Mouse (Mus musculus) forebrain, postnatal 0 days (tissue): ENCODE measurements around the gene Mef2b. TPM values are rescaled to one million over a fixed set of nuclear protein-coding genes. Genes with fewer than 3 reads are reported as not detected.

Source experiments
- ATAC-seq: fragments of 200-750 bp; cut with Nextera tagmentation; 2 replicates; pipeline ENCODE4 v1.8.0; 2017; ENCODE audit warnings: mild to moderate bottlenecking, moderate library complexity
- DNase-seq: peaks from one replicate; pipeline ENCODE4 v3.0.0-alpha.2; 2015
- H3K27ac ChIP-seq: fragments of 300-500 bp; sonication (generic); 2 replicates; pipeline ENCODE4 v1.5.1; 2014; ENCODE audit warnings: low read depth, mild to moderate bottlenecking, antibody characterized with exemption, low read length, moderate library complexity, mixed read lengths
- H3K27me3 ChIP-seq: fragments of 300-500 bp; sonication (generic); 2 replicates; pipeline ENCODE4 v1.6.1; 2014; ENCODE audit warnings: mild to moderate bottlenecking, low read length, mixed read lengths; ENCODE audit not compliant: insufficient read depth
- H3K36me3 ChIP-seq: fragments of 300-500 bp; sonication (generic); 2 replicates; pipeline ENCODE4 v1.6.1; 2014; ENCODE audit warnings: mild to moderate bottlenecking, moderate library complexity; ENCODE audit not compliant: insufficient read depth
- H3K4me1 ChIP-seq: fragments of 300-500 bp; sonication (generic); 2 replicates; pipeline ENCODE4 v1.6.1; 2014; ENCODE audit warnings: antibody characterized with exemption; ENCODE audit not compliant: insufficient read depth
- H3K4me2 ChIP-seq: fragments of 300-500 bp; sonication (generic); 2 replicates; pipeline ENCODE4 v1.6.1; 2014; ENCODE audit warnings: low read depth, mild to moderate bottlenecking, moderate library complexity
- H3K4me3 ChIP-seq: fragments of 300-500 bp; sonication (generic); 2 replicates; pipeline ENCODE4 v1.5.1; 2014; ENCODE audit warnings: low read depth, low read length, mixed read lengths
- H3K9ac ChIP-seq: fragments of 300-500 bp; sonication (generic); 2 replicates; pipeline ENCODE4 v1.6.1; 2014; ENCODE audit warnings: mild to moderate bottlenecking
- H3K9me3 ChIP-seq: fragments of 300-500 bp; sonication (generic); 2 replicates; pipeline ENCODE4 v1.6.1; 2016; ENCODE audit warnings: low read length
- CTCF ChIP-seq: sonication (generic); IDR thresholded peaks from 2 replicates; pipeline ENCODE4 v1.5.1; 2016; ENCODE audit warnings: antibody characterized with exemption, control low read depth, low read depth
- WGBS: fragments of 180-500 bp; shearing (Covaris S2); extraction: QIAGEN DNeasy Blood & Tissue Kit; methylation state at CpG from one replicate; pipeline ENCODE4 v1.1.7; 2014; 5-methylcytosine and 5-hydroxymethylcytosine counted together
- polyA plus RNA-seq: library from polyadenylated mRNA; unstranded; fragments of >200 nt; fragmentation: Nextera tagmentation; extraction: Ambion mirVana; gene quantifications from 2 replicates; pipeline ENCODE4 v1.2.1, GENCODE M21; 2015
- total RNA-seq: library from RNA; depleted of rRNA; stranded (reverse); fragments of >200 nt; gene quantifications from 2 replicates; pipeline ENCODE4 v1.2.3, GENCODE M21; 2014

The Mef2b gene
- total and polyA plus RNA-seq, 2 experiments from 2014 or later: 0.90 to 1.7 TPM

DNA sequence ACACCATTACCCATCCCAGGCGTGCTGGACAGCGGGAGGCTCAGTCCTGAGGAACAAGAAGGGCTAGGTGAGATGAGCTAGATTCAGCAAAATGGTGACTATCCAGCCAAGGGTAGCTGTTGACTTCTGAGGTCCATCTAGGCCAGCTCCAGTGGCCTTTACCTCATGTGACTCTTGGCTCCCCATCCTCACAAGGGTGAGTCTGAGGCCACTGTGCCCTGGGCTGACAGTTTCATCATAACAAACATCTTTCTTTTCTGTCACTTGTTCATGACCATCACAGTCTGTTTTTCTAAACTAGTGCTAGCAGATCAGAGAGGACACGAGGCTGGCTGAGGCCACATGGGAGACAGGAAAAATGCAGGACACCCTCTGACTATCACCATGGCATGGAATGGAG lies 54.7 kb downstream of the Mef2b start:
- TF ChIP-seq CTCF: no peak
- DNase-seq (no peak), ATAC-seq (no peak)
- 83% methylated on average over 3 of the region's 3 CpGs for WGBS
- Histone ChIP-seq H3K36me3 (peaks cover 26% of the 10 kb centered on the region), H3K9ac (no peak overlapping the region), H3K4me2 (no peak overlapping the region), H3K4me3 (no peak overlapping the region), H3K4me1 (no peaks in the 10 kb centered on the region), H3K27me3 (no peaks in the 10 kb centered on the region), H3K27ac (no peak overlapping the region), H3K9me3 (no peaks in the 10 kb centered on the region)

DNA sequence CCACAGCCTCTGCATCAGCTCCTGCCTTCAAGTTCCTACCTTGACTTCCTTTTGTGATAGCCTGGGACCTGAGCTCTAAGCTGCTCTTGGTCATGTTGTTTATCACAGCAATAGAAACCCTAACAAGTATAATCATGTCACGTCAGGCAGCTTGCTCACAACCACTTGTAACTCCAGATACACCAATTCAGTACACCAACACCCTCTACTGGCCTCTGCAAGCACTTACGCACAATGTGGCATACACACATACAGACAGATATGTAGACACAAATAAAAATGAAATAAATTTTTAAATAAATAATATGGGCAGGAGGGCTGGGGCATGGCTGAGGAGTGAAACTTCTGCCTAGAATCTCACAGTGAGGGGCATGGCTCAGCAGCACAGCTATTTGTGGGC lies 56.3 kb downstream of the Mef2b start:
- WGBS: 71% methylated on average over 2 of the region's 2 CpGs
- TF ChIP-seq CTCF: no peak

GRCm38 (mm10) chr8:70197603-70198002 lies 58.1 kb downstream of the Mef2b start:
- 28% methylated on average over 7 of the region's 7 CpGs for WGBS
- H3K27ac ChIP-seq: no peak overlapping the region
- no peak overlapping the region for H3K4me3 ChIP-seq
- H3K36me3 ChIP-seq: no peaks in the 10 kb centered on the region
- no peak for TF ChIP-seq CTCF
- no peaks in the 10 kb centered on the region for H3K27me3 ChIP-seq
- H3K9ac ChIP-seq: no peak overlapping the region
- H3K9me3 ChIP-seq: no peaks in the 10 kb centered on the region
- DNase-seq: no peak
- no peaks in the 10 kb centered on the region for H3K4me1 ChIP-seq
- H3K4me2 ChIP-seq: no peak overlapping the region
- ATAC-seq: no peak

More for the DNA sequence above, 56.3 kb downstream of the Mef2b start:
- Histone ChIP-seq H3K27ac (no peak overlapping the region), H3K4me2 (no peak overlapping the region), H3K9ac (no peak overlapping the region), H3K36me3 (peaks cover 11% of the 10 kb centered on the region; the same call in 1 of the 2 replicates), H3K4me1 (no peaks in the 10 kb centered on the region), H3K27me3 (no peaks in the 10 kb centered on the region), H3K4me3 (no peak overlapping the region), H3K9me3 (no peaks in the 10 kb centered on the region)
- no peak for DNase-seq
- no peak for ATAC-seq

DNA sequence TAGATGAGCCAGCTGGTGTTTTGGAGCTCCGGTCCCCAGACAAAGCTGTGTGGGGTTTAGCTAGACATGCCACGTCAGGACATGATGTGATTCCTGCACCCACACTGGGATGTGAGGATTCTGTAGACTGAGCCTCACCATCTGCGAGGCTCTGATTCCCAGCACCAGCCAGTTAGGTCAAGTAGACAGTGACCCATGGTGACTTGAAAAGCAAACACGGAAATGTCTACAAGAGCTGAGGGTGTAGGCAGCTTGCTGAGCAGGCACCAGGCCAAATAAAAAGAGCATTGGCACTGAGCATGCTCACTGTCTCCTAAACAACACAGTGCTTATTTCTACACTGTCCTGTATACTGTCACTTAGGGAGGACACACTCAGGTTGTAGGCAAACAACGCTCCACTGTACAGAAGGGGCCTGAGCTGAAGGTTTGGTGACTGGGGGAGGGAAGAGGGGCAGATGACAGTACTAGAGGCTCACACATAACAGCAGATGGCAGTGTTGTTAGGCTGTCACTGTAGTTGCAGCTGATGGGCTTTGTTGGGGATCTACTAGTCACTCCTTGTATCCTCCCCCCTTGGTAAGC lies 60.7 kb downstream of the Mef2b start:
- H3K27me3 ChIP-seq: no peaks in the 10 kb centered on the region
- no peak overlapping the region for H3K4me2 ChIP-seq
- WGBS: 47% methylated on average over 5 of the region's 5 CpGs
- no peaks in the 10 kb centered on the region for H3K36me3 ChIP-seq
- H3K9me3 ChIP-seq: no peaks in the 10 kb centered on the region
- DNase-seq: peak; percentile 58
- ATAC-seq: peak; percentile 88
- peak; percentile 55 for TF ChIP-seq CTCF
- H3K9ac ChIP-seq: no peak overlapping the region
- H3K4me3 ChIP-seq: no peak overlapping the region
- H3K27ac ChIP-seq: peak overlapping the region; percentile 54; the same call in 1 of the 2 replicates
- H3K4me1 ChIP-seq: no peaks in the 10 kb centered on the region

- WGBS: 88% methylated on average over 3 of the region's 3 CpGs
- H3K4me2 ChIP-seq: no peak overlapping the region
- no peak for TF ChIP-seq CTCF
Observed at GRCm38 (mm10) chr8:70201417-70201816, 61.9 kb downstream of the Mef2b start.

DNA sequence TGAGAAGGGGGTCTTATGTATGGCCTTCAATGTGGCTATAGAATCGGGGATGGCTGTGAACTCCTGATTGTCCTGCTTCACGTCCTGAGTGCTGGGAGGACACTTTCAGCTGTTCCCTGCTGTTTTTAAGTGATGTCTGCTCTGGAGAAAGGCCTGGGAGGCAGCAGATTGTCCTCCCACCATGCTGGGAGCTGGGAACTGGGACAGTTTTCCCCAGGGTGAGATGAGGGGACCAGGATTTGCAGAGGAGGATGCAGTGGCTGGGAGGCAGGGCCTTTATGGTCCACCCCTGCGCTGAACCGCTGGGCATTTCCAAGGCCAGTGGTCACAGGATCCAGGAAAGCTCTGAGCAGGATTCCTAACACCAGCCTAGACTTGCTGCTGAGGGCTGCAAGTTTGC lies 63.6 kb downstream of the Mef2b start:
- H3K4me2 ChIP-seq: no peak overlapping the region
- no peak overlapping the region; the same call in 1 of the 2 replicates for H3K9ac ChIP-seq
- TF ChIP-seq CTCF: no peak
- ATAC-seq (no peak), DNase-seq (no peak)
- no peaks in the 10 kb centered on the region for H3K36me3 ChIP-seq
- H3K27me3 ChIP-seq: no peaks in the 10 kb centered on the region
- H3K4me3 ChIP-seq: no peak overlapping the region
- no peaks in the 10 kb centered on the region for H3K9me3 ChIP-seq
- no peaks in the 10 kb centered on the region for H3K4me1 ChIP-seq
- no peak overlapping the region for H3K27ac ChIP-seq
- 74% methylated on average over 4 of the region's 4 CpGs for WGBS

More at GRCm38 (mm10) chr8:70201417-70201816, 61.9 kb downstream of the Mef2b start:
- Histone ChIP-seq H3K4me1 (no peaks in the 10 kb centered on the region), H3K9me3 (no peaks in the 10 kb centered on the region), H3K27me3 (no peaks in the 10 kb centered on the region), H3K27ac (no peak overlapping the region), H3K36me3 (no peaks in the 10 kb centered on the region), H3K4me3 (no peak overlapping the region), H3K9ac (no peak overlapping the region)
- ATAC-seq (no peak), DNase-seq (no peak)

GRCm38 (mm10) chr8:70204757-70205156 lies 65.2 kb downstream of the Mef2b start:
- DNase-seq (no peak), ATAC-seq (no peak)
- no peak for TF ChIP-seq CTCF
- no peaks in the 10 kb centered on the region for H3K36me3 ChIP-seq
- no peaks in the 10 kb centered on the region for H3K4me1 ChIP-seq
- no peak overlapping the region for H3K4me2 ChIP-seq
- H3K27ac ChIP-seq: no peak overlapping the region
- H3K27me3 ChIP-seq: no peaks in the 10 kb centered on the region
- no peak overlapping the region for H3K9ac ChIP-seq
- H3K4me3 ChIP-seq: no peak overlapping the region
- H3K9me3 ChIP-seq: no peaks in the 10 kb centered on the region
- 70% methylated on average over 1 of the region's 1 CpGs for WGBS
